Mouse (Mus musculus) heart, postnatal 36 days (tissue): ENCODE results near the gene Dctpp1. TPM values are rescaled to one million over a fixed set of nuclear protein-coding genes. Genes with fewer than 3 reads are reported as not detected.

Experiments
- DNase-seq, 2 experiments: peaks; one replicate each; pipeline ENCODE4 v3.0.0; 2021 to 2022
- intact Hi-C: fragments of 180-260 bp; cut with DNase I; formaldehyde crosslinking; loops from one replicate; pipeline ENCODE4 v1.15.1; 2025
- total RNA-seq, 2 experiments: library from RNA; stranded (reverse); gene quantifications; 2 replicates each; pipeline ENCODE4 v1.2.3; 2021

Dctpp1 gene
- total RNA-seq, 2 experiments from 2014 or later: 40.7 to 45.0 TPM

DNA sequence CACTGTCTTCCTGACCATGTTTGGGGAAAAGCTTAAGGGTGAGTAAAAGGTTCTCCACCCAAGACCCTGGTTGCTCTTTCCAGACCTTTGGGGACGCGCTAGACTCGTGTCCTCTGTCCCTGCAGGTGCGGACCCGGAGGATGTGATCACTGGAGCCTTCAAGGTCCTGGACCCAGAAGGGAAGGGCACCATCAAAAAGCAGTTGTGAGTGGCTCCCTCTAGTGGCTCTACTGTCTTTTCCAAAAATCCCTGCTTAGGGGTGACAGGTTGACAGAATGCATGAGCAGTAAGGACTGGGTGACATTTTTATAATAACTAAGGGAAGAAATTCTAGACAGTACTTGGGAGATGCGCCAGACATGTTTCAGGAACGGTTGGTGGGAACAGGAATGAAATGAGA is 47.0 kb downstream of the Dctpp1 start:
- peak in 1 of 2 experiments; percentile 39 for DNase-seq

GRCm38 (mm10) chr7:127212432-127213250 is 47.9 kb downstream of the Dctpp1 start:
- intact Hi-C loops: loop anchor here (1.0 kb wide), 1 partner anchor 17 kb away; no protein-coding TSS in a partner anchor

More for the DNA sequence above, 47.0 kb downstream of the Dctpp1 start:
- intact Hi-C loops: loop anchor here (1.0 kb wide), 1 partner anchor 16 kb away; no protein-coding TSS in a partner anchor

GRCm38 (mm10) chr7:127211014-127211745 is 49.3 kb downstream of the Dctpp1 start:
- no peak for DNase-seq
- intact Hi-C loops: no loop called here

More at GRCm38 (mm10) chr7:127212432-127213250, 47.9 kb downstream of the Dctpp1 start:
- no peak for DNase-seq

DNA sequence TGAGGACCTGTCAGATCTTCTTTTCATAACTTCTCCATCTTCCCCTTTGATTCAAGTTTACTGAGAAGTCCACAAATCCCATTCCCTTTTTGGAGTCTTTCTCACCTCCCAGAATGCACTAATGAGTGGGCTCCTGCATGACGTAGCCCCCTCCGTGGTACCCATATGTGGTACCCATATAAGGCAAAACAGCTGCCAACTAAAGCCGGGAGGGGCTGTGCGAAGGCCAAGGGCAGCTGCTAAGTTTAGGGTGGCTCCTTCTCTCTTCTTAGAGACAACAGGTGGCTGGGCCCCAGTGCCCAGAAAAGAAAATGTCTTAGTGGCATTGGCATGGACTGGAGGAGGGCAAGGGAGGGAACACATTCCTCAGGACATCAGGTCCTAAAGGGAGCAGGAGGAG is 50.2 kb downstream of the Dctpp1 start:
- no peak for DNase-seq
- intact Hi-C loops: no loop called here

DNA sequence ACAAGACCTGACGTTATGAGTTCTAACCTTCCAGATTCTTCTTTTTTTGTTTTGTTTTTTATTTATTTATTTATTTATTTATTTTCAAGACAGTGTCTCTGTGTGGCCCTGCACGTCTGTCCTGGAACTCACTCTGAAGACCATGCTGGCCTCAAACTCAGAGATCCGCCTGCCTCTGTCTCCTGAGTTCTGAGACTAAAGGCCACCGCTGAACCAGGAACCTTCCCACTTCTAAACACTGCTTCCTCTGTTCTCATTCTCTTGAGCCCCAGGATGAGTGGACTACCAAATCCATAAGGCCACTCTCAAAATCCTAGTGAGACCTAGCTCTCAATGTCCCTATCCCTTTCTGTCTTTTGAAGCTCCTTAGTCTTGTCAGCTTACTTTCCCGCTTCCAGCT is 50.7 kb downstream of the Dctpp1 start:
- DNase-seq: no peak
- intact Hi-C loops: no loop called here

GRCm38 (mm10) chr7:127208553-127209438 is 51.7 kb downstream of the Dctpp1 start, which contains the start of gene Mylpf:
Gene Mylpf, plus strand, starts transcription at chr7:127208890.
- intact Hi-C loops: no loop called here
- DNase-seq: peak; percentile 91 to 93

- intact Hi-C loops: no loop called here
Observed at GRCm38 (mm10) chr7:127208295-127208552, 52.3 kb downstream of the Dctpp1 start, which contains the start of gene Tbc1d10b. Gene Tbc1d10b, minus strand, starts transcription at chr7:127208468.

DNA sequence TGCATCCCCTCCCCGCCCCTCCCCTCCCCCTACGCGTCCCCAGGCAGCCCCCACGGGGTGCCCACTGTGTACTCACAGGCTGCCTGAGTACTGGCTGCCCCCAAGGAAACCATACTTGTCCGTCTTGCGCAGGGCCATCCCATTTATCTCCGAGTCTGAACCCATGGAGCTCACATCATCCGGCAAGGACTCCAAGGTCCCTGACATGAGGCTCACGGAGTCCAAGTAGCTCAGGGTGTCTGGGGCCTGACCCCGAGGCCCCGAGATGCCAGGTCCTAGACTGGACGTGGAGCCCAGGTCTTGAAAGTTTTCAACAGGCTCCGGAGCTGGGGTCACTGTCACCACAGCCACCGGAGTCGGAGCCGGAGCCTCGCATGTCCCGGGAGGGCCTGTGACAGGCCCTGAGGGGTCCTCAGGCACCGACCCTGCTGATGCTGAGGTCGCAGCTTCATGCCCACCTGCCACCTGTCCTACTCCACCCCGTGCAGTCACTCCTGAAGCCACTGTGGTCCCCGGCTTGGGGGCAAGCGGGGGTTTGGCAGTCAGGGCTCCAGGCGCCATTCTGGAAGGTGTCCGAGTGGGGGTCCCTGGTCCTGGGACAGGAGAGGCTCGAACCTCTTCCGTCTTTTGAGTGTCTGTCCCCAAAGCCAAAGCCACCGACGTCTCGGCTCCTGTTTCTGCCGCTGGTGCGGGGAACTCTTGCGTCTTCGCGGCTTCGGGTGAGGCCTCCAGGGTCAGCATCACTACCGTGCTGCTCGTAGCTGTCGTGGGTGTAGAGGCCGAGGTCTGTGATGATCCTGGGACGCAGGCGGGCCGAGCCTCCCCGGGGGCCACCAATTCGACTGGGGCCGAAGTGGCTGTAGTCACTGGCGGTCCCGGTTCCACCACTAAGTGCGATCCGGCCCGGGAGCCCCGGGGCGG is 52.9 kb downstream of the Dctpp1 start:
- intact Hi-C loops: no loop called here

More at GRCm38 (mm10) chr7:127208295-127208552, 52.3 kb downstream of the Dctpp1 start, which contains the start of gene Tbc1d10b:
- no peak for DNase-seq

More for the DNA sequence above, 52.9 kb downstream of the Dctpp1 start:
- peak in 1 of 2 experiments; percentile 31 for DNase-seq

Other genes with a start within 250 kb of the Dctpp1 start
- 10 to 100 TPM; 53.5 to 57.7 TPM for gene Mvp, start 246.1 kb downstream of the Dctpp1 start, total RNA-seq
- not detected for gene Pagr1b, start 244.2 kb downstream of the Dctpp1 start, total RNA-seq
- 10 to 100 TPM in 1 of 2 experiments, not detected in 1; 11.8 TPM for gene Pagr1a, start 243.4 kb downstream of the Dctpp1 start, total RNA-seq
- 10 to 100 TPM; 25.2 to 28.6 TPM for gene Gm42742, start 239.6 kb downstream of the Dctpp1 start, total RNA-seq
- 1 to 10 TPM in 1 of 2 experiments, under 1 TPM in 1; 0.57 to 1.2 TPM for gene Prrt2, start 239.5 kb downstream of the Dctpp1 start, total RNA-seq
- gene Maz, start 233.7 kb downstream of the Dctpp1 start, total RNA-seq: 10 to 100 TPM; 66.5 to 71.5 TPM
- 1 to 10 TPM; 1.0 to 2.6 TPM for gene Kif22, start 218.2 kb downstream of the Dctpp1 start, total RNA-seq
- gene Zg16, start 173.4 kb downstream of the Dctpp1 start, total RNA-seq: not detected
- 1 to 10 TPM; 1.6 to 1.9 TPM for gene AI467606, start 169.3 kb downstream of the Dctpp1 start, total RNA-seq
- gene Qprt, start 138.5 kb downstream of the Dctpp1 start, total RNA-seq: not detected
- gene Spn, start 122.9 kb downstream of the Dctpp1 start, total RNA-seq: under 1 TPM; 0.76 to 0.92 TPM
- 10 to 100 TPM; 36.9 to 38.0 TPM for gene Cd2bp2, start 64.7 kb downstream of the Dctpp1 start, total RNA-seq
- 10 to 100 TPM; 24.6 to 26.4 TPM for gene Tbc1d10b, start 52.2 kb downstream of the Dctpp1 start, total RNA-seq
- 1 to 10 TPM; 2.4 to 2.5 TPM for gene Mylpf, start 51.8 kb downstream of the Dctpp1 start, total RNA-seq
- 1 to 10 TPM; 6.0 to 6.6 TPM for gene Zfp553, start 27.6 kb downstream of the Dctpp1 start, total RNA-seq
- 1 to 10 TPM; 2.8 TPM for gene Sept1, start 27.6 kb downstream of the Dctpp1 start, total RNA-seq
- gene Zfp771, start 16.4 kb downstream of the Dctpp1 start, total RNA-seq: 10 to 100 TPM; 19.1 TPM
- 10 to 100 TPM; 26.7 to 31.4 TPM for gene Sephs2, start 13.3 kb upstream of the Dctpp1 start, total RNA-seq
- gene Itgal, start 35.6 kb upstream of the Dctpp1 start, total RNA-seq: 1 to 10 TPM; 1.2 to 1.5 TPM
- gene Zfp768, start 84.9 kb upstream of the Dctpp1 start, total RNA-seq: 10 to 100 TPM; 34.8 to 35.5 TPM
- gene Zfp747, start 115.3 kb upstream of the Dctpp1 start, total RNA-seq: 1 to 10 TPM; 5.0 to 5.6 TPM
- gene 9130019O22Rik, start 126.5 kb upstream of the Dctpp1 start, total RNA-seq: 1 to 10 TPM; 2.2 to 3.2 TPM
- gene E430018J23Rik, start 132.9 kb upstream of the Dctpp1 start, total RNA-seq: 1 to 10 TPM; 4.5 to 4.9 TPM
- gene Zfp764, start 146.1 kb upstream of the Dctpp1 start, total RNA-seq: 1 to 10 TPM; 2.9 to 4.2 TPM
- gene Zfp688, start 161.4 kb upstream of the Dctpp1 start, total RNA-seq: 1 to 10 TPM; 2.5 to 3.9 TPM
- gene Zfp689, start 188.4 kb upstream of the Dctpp1 start, total RNA-seq: 1 to 10 TPM; 1.4 to 1.7 TPM
- gene Prr14, start 198.9 kb upstream of the Dctpp1 start, total RNA-seq: 10 to 100 TPM; 25.8 to 28.1 TPM
- 10 to 100 TPM; 32.2 to 35.0 TPM for gene Fbrs, start 218.5 kb upstream of the Dctpp1 start, total RNA-seq